Mouse (Mus musculus): ENCODE results near the gene Slc35e3.
"Not testable (repeated sequence)": the region's sequence is repeated elsewhere in the genome, so short reads cannot be mapped to it uniquely, and the experiment has no call there.

Gene Slc35e3

GRCm38 (mm10) chr10:117713466-117713865 is 32.7 kb downstream of the Slc35e3 start:
- DNase-seq (ENCODE audit: low read depth), result no peak

GRCm38 (mm10) chr10:117712871-117713270 is 33.3 kb downstream of the Slc35e3 start:
- DNase-seq (ENCODE audit: low read depth), result no peak

- no peak for DNase-seq (ENCODE audit: low read depth)
Observed at GRCm38 (mm10) chr10:117712191-117712754, 33.9 kb downstream of the Slc35e3 start.

GRCm38 (mm10) chr10:117711408-117711807 is 34.8 kb downstream of the Slc35e3 start:
- no peak for DNase-seq (ENCODE audit: low read depth)

- DNase-seq (ENCODE audit: low read depth), result peak; percentile 88
Observed at GRCm38 (mm10) chr10:117710604-117711141, 35.5 kb downstream of the Slc35e3 start, which contains the start of gene Mdm2. Gene Mdm2, minus strand, starts transcription at chr10:117710758.

- DNase-seq (ENCODE audit: low read depth), result no peak
Observed at GRCm38 (mm10) chr10:117709930-117710603, 36.1 kb downstream of the Slc35e3 start.

- DNase-seq (ENCODE audit: low read depth), result no peak
Observed at GRCm38 (mm10) chr10:117709326-117709830, 36.8 kb downstream of the Slc35e3 start.

- DNase-seq (ENCODE audit: low read depth), result no peak
Observed at GRCm38 (mm10) chr10:117708856-117709255, 37.3 kb downstream of the Slc35e3 start.

GRCm38 (mm10) chr10:117708376-117708775 is 37.8 kb downstream of the Slc35e3 start:
- no peak for DNase-seq (ENCODE audit: low read depth)

GRCm38 (mm10) chr10:117707114-117707838 is 38.9 kb downstream of the Slc35e3 start:
- DNase-seq (ENCODE audit: low read depth), result no peak

GRCm38 (mm10) chr10:117706440-117706839 is 39.7 kb downstream of the Slc35e3 start:
- DNase-seq (ENCODE audit: low read depth), result no peak

- no peak for DNase-seq (ENCODE audit: low read depth)
Observed at GRCm38 (mm10) chr10:117705806-117706205, 40.4 kb downstream of the Slc35e3 start.

- no peak for DNase-seq (ENCODE audit: low read depth)
Observed at GRCm38 (mm10) chr10:117704964-117705335, 41.2 kb downstream of the Slc35e3 start.

- DNase-seq (ENCODE audit: low read depth), result not testable (repeated sequence)
Observed at GRCm38 (mm10) chr10:117704314-117704963, 41.7 kb downstream of the Slc35e3 start.

- DNase-seq (ENCODE audit: low read depth), result no peak
Observed at GRCm38 (mm10) chr10:117703506-117703905, 42.7 kb downstream of the Slc35e3 start.

- no peak for DNase-seq (ENCODE audit: low read depth)
Observed at GRCm38 (mm10) chr10:117702024-117702833, 43.9 kb downstream of the Slc35e3 start.

GRCm38 (mm10) chr10:117701034-117701829 is 44.9 kb downstream of the Slc35e3 start:
- DNase-seq (ENCODE audit: low read depth), result no peak

- no peak for DNase-seq (ENCODE audit: low read depth)
Observed at GRCm38 (mm10) chr10:117700450-117700849, 45.7 kb downstream of the Slc35e3 start.

GRCm38 (mm10) chr10:117699914-117700313 is 46.3 kb downstream of the Slc35e3 start:
- DNase-seq (ENCODE audit: low read depth), result no peak
